Mouse (Mus musculus) inflammation-experienced regulatory T-cells, adult 6 months (primary cell): ENCODE results near the gene M1ap. TPM values are rescaled to one million over a fixed set of nuclear protein-coding genes. Genes with fewer than 3 reads are reported as not detected.

Experiments used
- ATAC-seq: one replicate; pipeline ENCODE4 v1.8.0; 2017
- polyA plus RNA-seq, 3 experiments: library from polyadenylated mRNA; unstranded; fragments of 100-300 nt; shearing (Covaris generic); gene quantifications; one replicate each; pipeline ENCODE4 v1.2.1; 2017

Gene M1ap
- polyA plus RNA-seq, 3 experiments from 2014 or later: 0.17 to 1.8 TPM; not detected in 1

GRCm38 (mm10) chr6:83038496-83039012 lies 91.9 kb downstream of the M1ap start:
- ATAC-seq: peak; percentile 89

DNA sequence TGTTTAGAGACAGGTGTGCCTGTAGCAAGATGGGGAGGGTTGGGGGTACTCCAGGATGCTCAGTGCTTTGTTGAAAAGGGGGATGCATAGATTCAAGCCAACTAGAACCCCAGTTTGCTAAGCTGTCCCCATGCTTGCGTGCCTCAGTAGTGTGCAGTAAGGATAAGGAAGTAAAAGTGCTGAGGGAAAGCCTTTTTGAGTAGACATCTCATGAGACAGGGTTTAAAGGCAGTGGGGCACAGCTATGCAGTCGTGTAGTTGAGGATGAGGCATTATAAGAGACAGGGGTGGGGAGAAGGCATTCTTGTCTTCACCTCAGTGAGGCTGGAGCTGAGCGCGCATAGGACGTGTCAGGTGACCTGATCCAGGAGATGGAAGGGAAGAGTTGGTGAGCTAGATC lies 93.9 kb downstream of the M1ap start:
- no peak for ATAC-seq

DNA sequence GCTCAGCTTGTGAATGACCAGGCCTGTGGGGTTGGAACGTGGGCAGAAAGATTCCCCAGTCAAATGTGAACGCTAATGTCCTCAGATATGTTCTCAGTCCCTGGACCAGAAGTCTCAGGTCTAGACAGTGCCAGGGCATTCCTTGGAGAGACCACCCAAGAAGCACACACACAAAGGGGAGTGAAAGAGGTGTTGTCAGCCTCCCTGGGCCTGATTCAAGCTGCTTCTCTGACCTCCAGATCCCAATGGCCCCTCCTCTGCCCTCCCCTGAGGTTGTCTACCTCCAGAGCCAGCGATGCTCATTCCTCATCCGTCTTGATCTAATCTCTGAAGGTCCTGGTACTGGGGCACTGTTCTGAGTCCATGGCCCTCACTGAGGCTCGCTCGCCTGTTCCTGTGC lies 96.9 kb downstream of the M1ap start:
- no peak for ATAC-seq

DNA sequence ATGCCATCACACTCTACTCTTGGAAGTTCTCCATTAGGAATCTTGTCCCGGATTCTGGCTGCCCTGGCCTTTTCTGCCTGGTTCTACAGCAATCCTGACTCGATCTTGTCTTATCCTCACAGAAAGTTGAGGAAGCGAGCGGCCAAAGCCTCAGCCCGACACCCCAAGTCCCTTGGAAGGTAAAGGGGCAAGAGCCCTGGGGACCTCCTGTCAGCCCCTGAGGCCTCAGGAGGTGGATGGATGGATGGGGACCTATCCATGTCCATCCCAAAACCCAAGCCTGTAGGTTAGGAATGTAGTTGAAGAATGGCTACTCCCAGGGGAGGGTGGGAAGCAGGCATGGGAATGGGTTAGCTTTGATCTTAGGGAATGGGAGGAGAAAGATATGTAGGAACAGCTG lies 97.3 kb downstream of the M1ap start:
- no peak for ATAC-seq

DNA sequence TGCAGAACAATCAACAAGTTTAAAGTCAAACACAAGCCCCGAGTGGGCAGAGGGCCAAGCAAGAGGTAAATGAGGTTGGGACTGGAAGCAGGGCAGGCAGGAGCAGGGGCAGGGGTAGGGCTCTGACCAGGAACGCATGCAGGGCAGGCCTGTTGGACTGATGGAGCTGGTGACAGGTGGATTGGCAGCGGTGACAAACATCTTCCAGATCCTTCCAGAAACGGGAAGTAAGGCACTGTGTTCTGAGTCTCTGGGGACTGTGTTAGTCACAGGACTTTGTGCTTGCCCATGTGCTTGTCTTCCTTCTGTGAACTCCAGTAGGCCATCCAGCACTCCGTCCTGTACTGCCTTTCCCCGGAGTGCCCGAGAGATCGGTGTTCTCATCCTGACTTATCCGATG lies 98.0 kb downstream of the M1ap start:
- ATAC-seq: no peak

- no peak for ATAC-seq
Observed at GRCm38 (mm10) chr6:83049367-83049766, 102.7 kb downstream of the M1ap start.

- peak; percentile 27 for ATAC-seq
Observed at GRCm38 (mm10) chr6:83053136-83053960, 106.6 kb downstream of the M1ap start.

DNA sequence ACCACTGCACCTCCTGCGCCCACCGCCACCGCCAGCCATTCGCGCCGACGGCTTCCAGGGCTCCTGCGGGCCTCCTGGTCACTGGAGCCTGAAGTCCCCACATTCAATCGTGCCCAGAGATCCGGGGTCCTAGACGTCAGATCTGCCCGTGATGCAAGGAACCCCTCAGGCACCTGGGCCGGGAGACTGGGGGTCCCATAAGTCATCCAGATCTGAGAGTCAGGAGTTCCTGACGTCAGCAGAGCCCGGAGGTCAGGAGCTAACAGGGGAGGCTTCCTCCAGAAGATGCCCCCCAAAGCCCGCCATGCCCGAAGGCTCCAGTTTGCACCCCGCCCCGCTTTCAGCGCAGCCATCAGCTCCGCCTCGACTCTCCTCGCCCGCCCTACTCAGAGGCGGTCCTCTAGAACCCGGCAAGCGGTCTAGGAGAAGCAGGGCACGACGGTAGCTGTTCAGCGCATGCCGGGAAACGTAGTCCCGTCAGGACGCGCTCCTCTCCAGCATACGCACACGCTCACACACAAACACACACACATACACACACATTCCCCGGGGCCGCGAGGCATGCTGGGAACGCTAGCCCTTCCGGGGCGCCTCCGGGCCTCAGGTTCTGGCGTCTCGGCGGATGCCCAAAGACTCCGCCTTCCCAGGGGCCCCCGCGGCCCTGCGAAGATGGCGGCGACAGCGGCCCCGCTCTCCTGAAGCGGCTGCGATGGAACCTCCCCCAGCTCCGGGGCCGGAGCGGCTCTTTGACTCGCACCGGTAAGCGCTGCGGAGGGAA lies 107.6 kb downstream of the M1ap start, which contains the start of gene Aup1:
Gene Aup1, plus strand, starts transcription at position 448 of the 778 bp plus-strand sequence.
- ATAC-seq: peak; percentile 91

DNA sequence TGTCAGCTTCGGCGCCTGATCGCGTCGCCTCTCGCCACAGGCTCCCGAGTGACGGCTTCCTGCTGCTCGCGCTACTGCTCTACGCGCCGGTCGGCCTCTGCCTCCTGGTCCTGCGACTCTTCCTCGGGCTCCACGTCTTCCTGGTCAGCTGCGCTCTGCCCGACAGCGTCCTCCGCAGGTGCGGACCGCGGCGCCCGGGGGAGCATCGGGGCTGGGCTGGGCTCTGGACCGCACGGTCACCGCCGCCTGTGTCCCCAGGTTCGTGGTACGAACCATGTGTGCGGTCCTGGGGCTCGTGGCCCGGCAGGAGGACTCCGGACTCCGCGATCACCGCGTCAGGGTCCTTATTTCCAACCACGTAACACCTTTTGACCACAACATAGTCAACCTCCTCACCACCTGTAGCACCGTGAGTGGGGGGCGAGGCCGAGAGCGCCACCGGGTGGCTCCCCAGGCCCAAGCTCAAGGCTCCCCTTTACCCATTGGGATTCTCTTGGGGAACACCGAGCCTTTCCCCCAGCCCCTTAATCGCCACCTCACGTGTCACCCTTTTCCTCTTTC lies 108.2 kb downstream of the M1ap start, which contains the start of gene Htra2:
Gene Htra2, minus strand, starts transcription at position 403 of the 561 bp plus-strand sequence.
- peak; percentile 18 for ATAC-seq

DNA sequence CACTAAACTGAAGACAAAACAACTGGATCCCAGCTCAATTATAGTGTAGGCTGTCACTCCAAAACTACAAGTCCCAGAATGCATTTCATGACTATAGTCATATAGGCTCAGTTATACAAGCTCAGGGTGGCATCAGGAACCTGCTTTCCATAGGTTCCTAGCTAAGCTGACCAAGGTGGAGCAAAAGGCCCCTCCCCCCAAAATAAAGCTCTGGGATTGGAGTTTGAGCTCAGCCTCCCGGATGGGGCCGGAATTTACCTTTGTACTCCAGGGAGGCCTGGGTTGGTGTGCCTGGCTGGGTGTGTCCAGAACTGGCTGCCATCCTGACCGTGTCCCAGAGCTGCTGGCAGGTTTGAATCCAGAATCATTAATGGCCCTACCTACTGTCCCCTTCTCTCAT lies 111.1 kb downstream of the M1ap start, which contains the start of gene Dqx1:
Gene Dqx1, plus strand, starts transcription at position 55 of the 400 bp plus-strand sequence.
- ATAC-seq: no peak

- ATAC-seq: no peak
Observed at GRCm38 (mm10) chr6:83058725-83059124, 112.0 kb downstream of the M1ap start.

- ATAC-seq: peak; percentile 47
Observed at GRCm38 (mm10) chr6:83065995-83066394, 119.3 kb downstream of the M1ap start.

DNA sequence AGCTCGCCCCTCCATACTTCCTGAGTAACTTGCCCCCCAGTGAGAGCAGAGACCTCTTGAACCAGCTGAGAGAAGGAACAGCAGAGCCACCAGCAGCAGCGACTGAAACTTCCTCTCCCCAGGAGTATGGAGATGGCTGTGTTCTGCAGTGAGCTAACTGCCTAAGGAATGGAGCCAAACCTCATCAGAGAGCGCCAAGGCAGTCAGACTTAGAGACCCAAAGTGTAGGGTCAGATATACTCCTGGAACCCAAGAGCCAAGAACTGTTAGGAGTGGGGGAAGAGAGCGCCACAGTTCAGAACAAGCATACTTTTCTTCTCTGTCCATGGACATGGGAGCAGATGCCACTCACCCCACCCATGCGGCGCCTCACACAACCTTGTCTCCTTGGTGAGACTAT lies 119.7 kb downstream of the M1ap start:
- no peak for ATAC-seq

DNA sequence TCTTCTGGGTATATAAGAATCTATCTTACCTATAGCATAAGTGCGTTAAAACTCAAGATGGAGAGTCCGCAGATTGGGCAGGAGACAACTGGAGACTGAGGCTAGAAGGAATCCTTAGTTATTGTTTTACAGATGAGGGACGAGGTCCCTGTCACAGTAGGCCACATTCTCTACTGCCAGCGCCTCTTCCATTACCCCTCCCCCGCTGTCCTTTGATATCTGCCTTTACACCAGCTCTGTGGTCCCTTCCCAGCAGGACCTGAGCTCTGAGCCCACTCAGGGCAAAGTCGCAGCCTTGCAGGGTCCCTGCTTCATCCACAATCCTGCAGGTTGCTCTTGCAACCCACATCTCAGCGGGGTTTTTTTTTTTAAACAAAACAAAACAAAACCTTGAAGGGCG lies 121.5 kb downstream of the M1ap start:
- ATAC-seq: no peak

DNA sequence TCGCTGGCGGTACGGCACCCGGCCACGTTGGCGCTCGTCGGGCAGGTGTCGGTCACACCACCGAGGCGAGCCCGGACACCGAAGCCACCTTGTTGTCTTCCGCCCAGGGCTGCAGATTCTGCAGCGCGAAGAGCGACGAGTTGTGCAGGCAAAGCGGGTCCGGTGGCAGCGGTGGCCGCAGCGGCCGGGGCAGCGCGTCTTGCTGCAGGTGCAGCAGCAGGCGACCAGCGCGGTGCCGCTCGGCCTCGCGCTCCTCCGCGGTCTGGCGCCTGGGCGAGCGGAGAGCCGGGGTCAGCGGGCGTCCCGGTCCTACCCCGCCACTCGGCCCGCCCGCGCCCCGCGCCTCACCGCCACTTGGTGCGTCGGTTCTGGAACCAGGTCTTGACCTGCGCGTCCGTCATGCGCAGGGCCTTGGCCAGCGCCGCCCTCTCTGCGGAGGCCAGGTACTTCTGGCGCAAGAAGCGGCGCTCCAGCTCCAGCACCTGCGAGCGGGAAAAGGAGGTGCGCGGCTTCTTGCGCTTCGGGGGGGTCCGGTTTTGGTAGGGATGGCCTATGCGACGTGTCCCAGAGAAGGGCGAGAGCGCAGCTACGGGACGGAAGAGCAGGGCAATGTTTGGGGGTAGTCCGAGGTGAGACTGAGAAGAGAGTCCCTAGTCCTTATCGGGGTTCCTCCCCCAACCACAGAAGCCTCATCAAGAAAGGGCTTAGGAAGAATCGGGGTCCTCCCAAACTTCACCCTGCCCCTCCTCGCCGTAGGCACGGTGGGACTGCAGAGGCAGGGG lies 122.2 kb downstream of the M1ap start:
- ATAC-seq: no peak

DNA sequence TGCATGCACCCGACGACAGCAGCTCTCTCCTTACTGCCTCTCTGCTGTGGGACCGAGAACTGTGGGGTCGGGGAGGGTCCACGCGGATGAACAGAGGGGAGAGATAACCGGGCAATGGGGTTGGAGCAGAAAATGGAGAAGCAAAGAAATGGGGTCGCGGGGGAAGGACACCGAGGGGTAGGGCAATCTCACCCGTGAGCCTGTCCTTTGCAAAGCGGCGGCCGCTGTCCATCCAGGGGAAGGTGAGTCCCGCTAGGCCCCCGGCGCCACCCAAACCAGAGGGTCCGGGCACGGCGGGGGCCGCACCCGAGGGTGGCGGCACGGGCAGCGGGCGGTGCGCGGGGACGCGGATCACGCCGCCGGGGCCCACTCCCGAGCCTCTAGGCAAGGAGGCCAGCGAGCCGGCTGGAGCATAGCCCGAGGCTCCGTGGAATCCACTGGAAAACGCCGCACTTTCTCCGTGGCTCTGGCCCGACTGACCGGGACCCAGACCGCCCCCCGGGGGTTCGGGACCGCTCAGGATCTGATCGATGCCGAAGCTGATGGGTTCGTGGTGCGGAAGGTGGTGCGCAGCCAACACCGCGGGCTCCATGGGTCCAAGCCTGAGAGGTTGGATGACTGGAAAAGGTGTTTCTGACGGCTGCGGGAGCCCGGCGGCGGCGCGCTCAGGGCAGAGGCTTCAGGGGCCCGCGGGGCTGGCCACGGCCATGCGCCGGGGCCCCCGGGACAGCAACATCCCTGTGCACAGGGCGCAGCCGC lies 123.0 kb downstream of the M1ap start:
- no peak for ATAC-seq

GRCm38 (mm10) chr6:83070247-83070310 lies 123.4 kb downstream of the M1ap start, which contains the start of gene Tlx2:
Gene Tlx2 (minus strand): TSS chr6:83070293.
- no peak for ATAC-seq

GRCm38 (mm10) chr6:83070311-83071219 lies 123.9 kb downstream of the M1ap start:
- no peak for ATAC-seq

DNA sequence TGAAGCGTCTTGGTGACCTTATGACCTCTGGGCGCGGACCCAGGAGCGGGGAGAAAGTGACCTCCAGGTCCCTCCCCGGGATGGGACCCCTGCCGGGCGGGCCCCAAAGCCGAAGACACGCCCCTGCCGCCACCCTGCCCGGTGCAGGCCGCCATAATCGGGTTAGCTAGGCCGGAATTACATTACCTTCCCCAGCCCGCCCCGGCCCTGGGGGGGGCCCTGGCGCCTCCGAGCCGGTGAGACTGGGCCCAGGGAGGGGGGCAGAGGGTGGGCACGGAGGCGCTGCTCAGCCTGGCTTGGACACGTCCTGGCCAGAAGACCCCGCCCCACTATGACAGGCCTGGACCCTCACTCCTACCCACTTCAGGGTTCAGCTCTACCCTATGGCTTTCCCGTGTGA lies 124.5 kb downstream of the M1ap start:
- no peak for ATAC-seq

- no peak for ATAC-seq
Observed at GRCm38 (mm10) chr6:83074979-83075378, 128.3 kb downstream of the M1ap start.
